Mouse (Mus musculus) hindbrain, embryonic 15.5 days (tissue): ENCODE results near the gene Gm45837. TPM values are rescaled to one million over a fixed set of nuclear protein-coding genes. Genes with fewer than 3 reads are reported as not detected.
A peak's percentile ranks its signal among the peaks of the same experiment; 100 is the strongest.

ENCODE experiments used
- ATAC-seq: fragments of 200-750 bp; cut with Nextera tagmentation; 2 replicates; pipeline ENCODE4 v1.8.0; 2017; ENCODE audit warnings: low read depth, moderate number of reproducible peaks, moderate TSS enrichment; ENCODE audit not compliant: low FRiP score
- H3K27ac ChIP-seq: fragments of 300-500 bp; sonication (generic); replicated peaks from 2 replicates; pipeline ENCODE4 v1.5.1; 2015; ENCODE audit warnings: mild to moderate bottlenecking, inconsistent platforms
- H3K27me3 ChIP-seq: fragments of 300-500 bp; sonication (generic); 2 replicates; pipeline ENCODE4 v1.6.1; 2015; ENCODE audit warnings: control low read depth, inconsistent platforms
- H3K36me3 ChIP-seq: fragments of 300-500 bp; sonication (generic); 2 replicates; pipeline ENCODE4 v1.6.1; 2015; ENCODE audit warnings: control low read depth, inconsistent platforms
- H3K4me1 ChIP-seq: fragments of 300-500 bp; sonication (generic); replicated peaks from 2 replicates; pipeline ENCODE4 v1.6.1; 2015; ENCODE audit warnings: control low read depth, inconsistent platforms
- H3K4me2 ChIP-seq: fragments of 300-500 bp; sonication (generic); 2 replicates; pipeline ENCODE4 v1.6.1; 2015; ENCODE audit warnings: moderate library complexity, mild to moderate bottlenecking, inconsistent platforms
- H3K4me3 ChIP-seq: fragments of 300-500 bp; sonication (generic); 2 replicates; pipeline ENCODE4 v1.5.1; 2015; ENCODE audit warnings: mild to moderate bottlenecking, inconsistent platforms
- H3K9ac ChIP-seq: fragments of 300-500 bp; sonication (generic); 2 replicates; pipeline ENCODE4 v1.6.1; 2015; ENCODE audit warnings: inconsistent platforms
- H3K9me3 ChIP-seq: fragments of 300-500 bp; sonication (generic); 2 replicates; pipeline ENCODE4 v1.6.1; 2016; ENCODE audit warnings: control low read depth, inconsistent platforms
- WGBS: fragments of 180-500 bp; shearing (Covaris S2); methylation state at CpG from one replicate; pipeline ENCODE4 v1.1.7; 2015; 5-methylcytosine and 5-hydroxymethylcytosine counted together
- polyA plus RNA-seq: library from polyadenylated mRNA; unstranded; fragments of >200 nt; fragmentation: Nextera tagmentation; extraction: Ambion mirVana; gene quantifications from 2 replicates; pipeline ENCODE4 v1.2.1, GENCODE M21; 2015

The Gm45837 gene
- polyA plus RNA-seq, 1 experiment from 2014 or later, result not detected

DNA sequence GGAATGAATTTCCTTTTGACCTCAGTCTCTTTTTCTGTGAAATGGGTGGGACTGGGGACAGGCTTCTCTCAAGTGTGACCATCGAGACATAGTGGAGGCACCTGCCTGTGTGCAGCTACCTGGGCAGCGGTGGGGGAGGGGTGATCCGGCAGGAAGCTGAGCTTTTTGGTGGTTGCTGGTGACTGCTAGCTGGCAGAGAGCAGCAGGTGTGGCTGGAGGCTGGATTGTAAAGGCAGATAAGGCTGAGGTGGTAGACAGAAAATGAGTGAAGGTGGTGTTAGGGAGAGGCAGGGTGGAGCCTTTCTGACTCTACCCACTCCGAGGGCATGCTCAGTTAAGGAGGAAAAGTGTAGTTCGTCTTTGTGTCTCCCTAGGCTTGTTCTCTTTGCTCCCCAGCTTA, 76.4 kb downstream of the Gm45837 start:
- Histone ChIP-seq H3K4me1 (peaks cover 16% of the 10 kb centered on the region), H3K27ac (no peak overlapping the region), H3K36me3 (no peaks in the 10 kb centered on the region), H3K4me2 (no peak overlapping the region), H3K9ac (no peak overlapping the region), H3K4me3 (no peak overlapping the region), H3K27me3 (no peaks in the 10 kb centered on the region), H3K9me3 (no peaks in the 10 kb centered on the region)
- 81% methylated on average over 5 of the region's 5 CpGs for WGBS
- no peak for ATAC-seq

DNA sequence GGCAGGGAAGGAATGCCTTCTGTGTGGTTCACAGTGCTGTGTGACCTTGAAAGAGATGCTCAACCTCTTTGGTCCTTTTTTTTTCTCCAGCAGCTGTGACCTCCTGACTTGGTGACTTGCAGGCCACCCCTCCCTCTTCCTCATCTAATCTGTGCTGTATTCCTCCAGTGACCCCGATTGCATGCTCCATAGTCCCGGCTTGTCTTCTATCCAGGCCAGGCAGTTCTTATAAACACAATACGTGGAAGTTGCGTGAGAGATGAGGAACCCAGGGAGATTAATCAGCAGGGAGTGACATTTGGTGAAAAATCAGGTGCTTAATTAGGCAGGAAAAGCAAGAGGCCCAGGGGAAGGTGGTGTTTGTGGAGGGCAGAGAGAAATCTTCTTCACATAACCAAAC, 80.3 kb downstream of the Gm45837 start:
- no peak overlapping the region for H3K4me2 ChIP-seq
- WGBS, result 51% methylated on average over 4 of the region's 4 CpGs
- no peak overlapping the region for H3K27ac ChIP-seq
- H3K9ac ChIP-seq, result no peak overlapping the region
- ATAC-seq, result no peak
- no peaks in the 10 kb centered on the region for H3K4me1 ChIP-seq
- no peaks in the 10 kb centered on the region for H3K9me3 ChIP-seq
- H3K36me3 ChIP-seq, result no peaks in the 10 kb centered on the region
- no peak overlapping the region for H3K4me3 ChIP-seq
- no peaks in the 10 kb centered on the region for H3K27me3 ChIP-seq

DNA sequence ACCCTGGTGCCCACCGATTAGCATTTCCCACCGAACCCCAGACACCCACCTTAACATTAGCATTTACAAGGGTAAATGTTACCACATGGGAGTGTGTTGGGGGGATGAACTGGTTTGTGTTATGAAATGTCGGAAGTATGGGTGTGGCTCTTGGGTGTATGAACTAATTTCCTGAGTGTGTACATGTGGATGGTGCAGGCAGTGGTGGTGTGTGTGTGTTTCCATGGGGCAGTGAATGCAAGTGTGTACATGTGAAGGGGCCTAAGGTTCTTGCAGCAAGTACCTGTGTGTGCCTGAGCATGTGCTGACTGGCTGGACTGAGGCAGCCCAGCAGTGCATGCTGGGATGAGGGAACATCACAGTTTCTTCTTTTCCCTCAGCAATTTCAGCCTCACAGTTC, 87.7 kb downstream of the Gm45837 start:
- WGBS, result 94% methylated on average over 3 of the region's 3 CpGs
- Histone ChIP-seq H3K4me1 (no peaks in the 10 kb centered on the region), H3K9me3 (no peaks in the 10 kb centered on the region), H3K27ac (no peak overlapping the region), H3K9ac (no peak overlapping the region), H3K36me3 (no peaks in the 10 kb centered on the region), H3K4me2 (no peak overlapping the region), H3K27me3 (0 out of 2 replicates have a peak, but pooled peaks cover 3% of the 10 kb centered on the region), H3K4me3 (no peak overlapping the region)
- ATAC-seq, result no peak

DNA sequence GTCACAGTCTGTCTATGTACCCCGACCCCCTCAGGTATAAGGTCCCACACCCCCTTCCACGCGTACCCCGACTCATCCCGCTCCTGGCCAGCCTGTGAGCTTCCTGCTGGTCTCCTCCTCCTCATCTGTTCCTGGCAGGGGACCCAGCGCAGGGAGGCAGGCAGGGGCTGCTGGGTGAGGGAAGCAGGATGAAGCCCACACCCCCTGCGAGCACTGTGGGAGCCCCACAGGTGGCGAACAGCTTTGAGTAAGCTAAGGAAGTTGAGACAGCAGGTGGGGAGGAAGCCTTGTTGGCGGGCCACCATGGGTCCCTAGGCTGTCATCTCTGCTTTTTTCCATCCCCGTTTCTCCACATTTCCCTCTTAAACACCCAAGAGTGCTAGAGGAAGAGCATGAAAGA, 88.6 kb downstream of the Gm45837 start:
- H3K4me2 ChIP-seq, result no peak overlapping the region
- WGBS, result 52% methylated on average over 10 of the region's 10 CpGs

GRCm38 (mm10) chr7:101499701-101500100, 89.0 kb downstream of the Gm45837 start:
- Histone ChIP-seq H3K4me2 (no peak overlapping the region), H3K36me3 (no peaks in the 10 kb centered on the region), H3K27me3 (peaks cover 12% of the 10 kb centered on the region), H3K27ac (no peak overlapping the region), H3K4me3 (no peak overlapping the region), H3K4me1 (peaks cover 10% of the 10 kb centered on the region), H3K9ac (no peak overlapping the region), H3K9me3 (no peaks in the 10 kb centered on the region)
- no peak for ATAC-seq
- 73% methylated on average over 9 of the region's 9 CpGs for WGBS

More for the DNA sequence above, 88.6 kb downstream of the Gm45837 start:
- Histone ChIP-seq H3K27ac (no peak overlapping the region), H3K4me1 (peaks cover 6% of the 10 kb centered on the region), H3K9ac (no peak overlapping the region), H3K36me3 (no peaks in the 10 kb centered on the region), H3K27me3 (peaks cover 11% of the 10 kb centered on the region), H3K4me3 (no peak overlapping the region), H3K9me3 (no peaks in the 10 kb centered on the region)
- no peak for ATAC-seq

GRCm38 (mm10) chr7:101501236-101501635, 90.5 kb downstream of the Gm45837 start:
- Histone ChIP-seq H3K4me2 (no peak overlapping the region), H3K9me3 (no peaks in the 10 kb centered on the region), H3K36me3 (no peaks in the 10 kb centered on the region), H3K4me3 (no peak overlapping the region), H3K9ac (no peak overlapping the region), H3K4me1 (peaks cover 12% of the 10 kb centered on the region), H3K27me3 (peaks cover 27% of the 10 kb centered on the region), H3K27ac (no peak overlapping the region)
- WGBS, result 83% methylated on average over 6 of the region's 6 CpGs
- ATAC-seq, result no peak

GRCm38 (mm10) chr7:101501675-101502074, 91.0 kb downstream of the Gm45837 start:
- Histone ChIP-seq H3K27me3 (peaks cover 28% of the 10 kb centered on the region), H3K9ac (no peak overlapping the region), H3K27ac (no peak overlapping the region), H3K4me1 (peaks cover 12% of the 10 kb centered on the region), H3K36me3 (no peaks in the 10 kb centered on the region), H3K4me2 (no peak overlapping the region), H3K4me3 (no peak overlapping the region), H3K9me3 (no peaks in the 10 kb centered on the region)
- 77% methylated on average over 6 of the region's 6 CpGs for WGBS
- no peak for ATAC-seq

DNA sequence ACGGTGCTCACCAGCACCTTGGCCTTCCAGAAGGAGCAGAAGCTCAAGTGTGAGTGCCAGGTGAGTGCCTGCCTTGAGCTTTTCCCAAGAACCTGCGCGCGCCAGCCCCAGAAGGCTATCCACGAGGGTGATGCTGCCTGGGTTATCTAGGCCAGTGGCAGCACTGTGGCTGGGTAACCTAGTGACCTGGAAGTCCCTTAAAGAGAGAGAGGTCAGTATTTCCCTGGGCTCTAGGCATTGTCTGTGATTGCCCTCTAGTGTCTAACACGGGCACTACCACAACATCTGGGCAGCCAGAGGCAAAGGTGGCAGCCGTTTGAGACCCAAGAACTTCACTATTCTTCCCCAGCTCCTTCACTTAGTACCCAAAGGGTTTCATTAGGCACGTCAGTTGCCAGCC, 92.7 kb downstream of the Gm45837 start:
- peaks cover 28% of the 10 kb centered on the region for H3K27me3 ChIP-seq
- 28% methylated on average over 8 of the region's 8 CpGs for WGBS
- H3K9ac ChIP-seq, result no peak overlapping the region
- ATAC-seq, result no peak
- no peak overlapping the region for H3K27ac ChIP-seq
- peaks cover 12% of the 10 kb centered on the region for H3K4me1 ChIP-seq
- no peaks in the 10 kb centered on the region for H3K36me3 ChIP-seq
- no peaks in the 10 kb centered on the region for H3K9me3 ChIP-seq
- H3K4me2 ChIP-seq, result no peak overlapping the region
- no peak overlapping the region for H3K4me3 ChIP-seq

- no peak overlapping the region for H3K27ac ChIP-seq
- peaks cover 12% of the 10 kb centered on the region for H3K4me1 ChIP-seq
- no peak for ATAC-seq
- H3K4me3 ChIP-seq, result no peak overlapping the region
- H3K4me2 ChIP-seq, result no peak overlapping the region
- peaks cover 28% of the 10 kb centered on the region for H3K27me3 ChIP-seq
- H3K9ac ChIP-seq, result no peak overlapping the region
- 45% methylated on average over 7 of the region's 7 CpGs for WGBS
- H3K36me3 ChIP-seq, result no peaks in the 10 kb centered on the region
- no peaks in the 10 kb centered on the region for H3K9me3 ChIP-seq
Observed at GRCm38 (mm10) chr7:101503803-101504202, 93.1 kb downstream of the Gm45837 start.

DNA sequence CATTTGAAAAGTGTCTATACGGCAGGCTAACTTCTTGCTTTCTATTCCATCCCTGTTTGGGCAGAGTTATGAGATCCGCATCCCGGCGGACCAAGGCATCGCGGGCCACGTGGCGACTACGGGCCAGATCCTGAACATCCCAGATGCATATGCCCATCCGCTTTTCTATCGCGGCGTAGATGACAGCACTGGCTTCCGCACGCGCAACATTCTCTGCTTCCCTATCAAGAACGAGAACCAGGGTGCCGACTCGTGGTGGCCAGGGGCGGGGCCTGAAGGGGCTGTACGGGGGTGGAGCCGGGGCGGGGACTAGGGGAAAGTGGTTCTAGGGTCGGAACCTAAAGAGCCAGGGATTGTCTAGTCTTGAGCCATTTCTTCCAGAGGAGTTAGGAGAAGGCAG, 93.8 kb downstream of the Gm45837 start:
- peak overlapping the region; percentile 49 for H3K4me2 ChIP-seq
- peaks cover 28% of the 10 kb centered on the region for H3K27me3 ChIP-seq
- peak overlapping the region; percentile 20 for H3K4me3 ChIP-seq
- H3K27ac ChIP-seq, result no peak overlapping the region
- no peak overlapping the region for H3K9ac ChIP-seq
- H3K4me1 ChIP-seq, result peaks cover 12% of the 10 kb centered on the region
- 9% methylated on average over 24 of the region's 24 CpGs for WGBS
- H3K9me3 ChIP-seq, result no peaks in the 10 kb centered on the region
- ATAC-seq, result no peak
- H3K36me3 ChIP-seq, result no peaks in the 10 kb centered on the region

DNA sequence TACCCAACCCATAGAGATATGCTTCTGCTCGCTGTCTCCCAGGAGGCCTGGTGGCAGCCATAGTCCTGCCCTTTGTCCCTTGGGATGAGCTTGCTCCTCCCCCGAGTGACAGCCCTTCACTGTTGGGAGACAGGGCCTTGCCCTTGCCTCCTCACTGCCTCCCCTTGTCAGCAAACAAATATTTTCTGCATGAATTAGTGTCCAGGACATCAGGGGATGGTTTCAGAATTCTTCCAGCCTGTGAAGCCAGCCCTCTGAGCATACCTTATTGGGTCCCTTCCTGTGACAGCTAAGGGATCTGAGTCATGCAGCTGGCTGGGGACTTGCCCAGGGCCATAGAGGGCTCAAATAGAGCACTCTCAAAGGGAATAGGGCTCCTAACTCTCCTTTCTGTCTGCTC, 98.5 kb downstream of the Gm45837 start:
- Histone ChIP-seq H3K27me3 (peaks cover 18% of the 10 kb centered on the region), H3K27ac (no peak overlapping the region), H3K4me3 (no peak overlapping the region), H3K9ac (no peak overlapping the region), H3K4me1 (peaks cover 18% of the 10 kb centered on the region), H3K9me3 (no peaks in the 10 kb centered on the region), H3K4me2 (no peak overlapping the region), H3K36me3 (no peaks in the 10 kb centered on the region)
- WGBS, result 39% methylated on average over 2 of the region's 2 CpGs
- no peak for ATAC-seq

GRCm38 (mm10) chr7:101513655-101514054, 103.0 kb downstream of the Gm45837 start:
- H3K4me3 ChIP-seq, result no peak overlapping the region
- H3K4me2 ChIP-seq, result no peak overlapping the region
- H3K9ac ChIP-seq, result no peak overlapping the region
- ATAC-seq, result peak; percentile 69
- 50% methylated on average over 7 of the region's 7 CpGs for WGBS
- H3K9me3 ChIP-seq, result no peaks in the 10 kb centered on the region
- peaks cover 12% of the 10 kb centered on the region; the same call in 1 of the 2 replicates for H3K4me1 ChIP-seq
- H3K27me3 ChIP-seq, result no peaks in the 10 kb centered on the region
- H3K36me3 ChIP-seq, result no peaks in the 10 kb centered on the region
- no peak overlapping the region for H3K27ac ChIP-seq

DNA sequence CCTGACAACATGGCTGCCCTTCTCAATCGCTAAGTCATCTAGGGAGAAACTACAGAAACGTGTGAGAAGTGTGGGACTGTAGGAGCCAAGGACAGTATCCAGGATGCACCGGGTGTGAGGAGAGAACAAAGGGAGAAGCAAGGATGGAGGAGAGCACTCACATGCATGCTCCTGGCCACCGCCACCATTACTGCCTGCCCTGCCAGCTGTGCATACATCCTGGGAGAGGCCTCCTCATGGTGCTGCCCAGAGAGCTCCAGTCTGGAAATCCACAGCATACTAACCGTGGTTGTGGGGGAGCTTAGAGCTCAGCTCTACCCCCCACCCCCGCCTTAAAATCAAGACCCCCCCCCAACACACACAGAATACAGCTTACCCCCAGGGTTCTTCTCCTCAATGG, 104.1 kb downstream of the Gm45837 start:
- no peaks in the 10 kb centered on the region for H3K27me3 ChIP-seq
- peaks cover 12% of the 10 kb centered on the region; the same call in 1 of the 2 replicates for H3K4me1 ChIP-seq
- H3K9me3 ChIP-seq, result no peaks in the 10 kb centered on the region
- no peak for ATAC-seq
- no peak overlapping the region for H3K4me2 ChIP-seq
- H3K27ac ChIP-seq, result no peak overlapping the region
- no peaks in the 10 kb centered on the region for H3K36me3 ChIP-seq
- no peak overlapping the region for H3K9ac ChIP-seq
- WGBS, result 76% methylated on average over 6 of the region's 6 CpGs
- H3K4me3 ChIP-seq, result no peak overlapping the region
